Mouse (Mus musculus) splenic B cell, adult 2 months (primary cell): ENCODE measurements around the gene Tdgf1.
A peak's percentile ranks its signal among the peaks of the same experiment; 100 is the strongest.

ENCODE experiments used
- DNase-seq: peaks from one replicate; pipeline ENCODE4 v3.0.0-alpha.2; 2011; ENCODE audit warnings: low read depth, low spot score
- H3K27me3 ChIP-seq: 2 replicates; pipeline ENCODE4 v1.6.1; 2012; ENCODE audit warnings: mild to moderate bottlenecking, low read length, moderate library complexity, mixed read lengths; ENCODE audit not compliant: control insufficient read depth, poor library complexity, insufficient read depth, severe bottlenecking
- H3K36me3 ChIP-seq: 2 replicates; pipeline ENCODE4 v1.6.1; 2012; ENCODE audit warnings: mild to moderate bottlenecking, low read length, moderate library complexity, mixed read lengths; ENCODE audit not compliant: control insufficient read depth, poor library complexity, insufficient read depth, severe bottlenecking

Tdgf1 gene

GRCm38 (mm10) chr9:110908631-110909016 is 37.3 kb downstream of the Tdgf1 start:
- no peak for DNase-seq
- H3K36me3 ChIP-seq: no peaks in the 10 kb centered on the region
- H3K27me3 ChIP-seq: no peaks in the 10 kb centered on the region

DNA sequence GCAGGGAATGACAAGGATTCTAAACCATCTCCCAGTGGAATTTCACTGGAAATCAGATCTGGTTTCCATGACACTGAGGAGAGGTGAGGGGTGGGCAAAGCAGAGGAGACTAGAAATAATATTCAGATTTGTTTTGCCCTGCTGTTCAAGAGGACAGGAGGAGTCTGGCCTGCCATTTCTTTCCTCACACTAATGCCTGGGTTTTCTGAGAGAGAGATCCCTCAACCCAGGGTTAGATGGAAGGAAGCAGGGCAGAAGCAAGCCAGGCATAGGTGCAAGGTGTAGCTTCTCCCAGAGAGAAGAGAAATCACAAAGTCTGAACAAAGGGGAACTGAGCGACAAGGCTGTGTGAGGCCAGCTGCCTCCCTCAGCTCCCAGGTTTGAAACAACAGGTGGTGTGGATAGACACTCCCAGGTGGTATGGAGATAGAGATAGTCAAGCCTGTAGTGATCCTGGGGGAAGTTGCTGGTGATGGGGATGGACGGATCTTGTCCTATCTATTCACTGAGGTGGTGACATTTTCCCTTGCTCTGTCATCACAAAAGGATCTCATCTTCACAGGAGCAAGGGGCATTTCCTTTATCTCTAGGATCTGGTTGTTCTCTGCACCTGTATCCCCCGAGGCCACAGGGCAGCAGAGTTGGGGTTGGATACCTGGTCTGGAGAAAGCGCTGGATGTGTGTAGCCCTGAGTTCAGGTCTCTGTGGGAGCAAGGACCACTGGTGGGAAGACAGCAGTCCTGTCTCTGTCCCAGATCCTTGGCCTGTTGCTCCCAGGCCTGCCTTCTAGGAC is 37.9 kb downstream of the Tdgf1 start:
- H3K27me3 ChIP-seq: no peaks in the 10 kb centered on the region

GRCm38 (mm10) chr9:110907201-110907837 is 38.6 kb downstream of the Tdgf1 start:
- no peaks in the 10 kb centered on the region for H3K27me3 ChIP-seq
- DNase-seq: no peak
- H3K36me3 ChIP-seq: no peaks in the 10 kb centered on the region

More for the DNA sequence above, 37.9 kb downstream of the Tdgf1 start:
- H3K36me3 ChIP-seq: no peaks in the 10 kb centered on the region
- no peak for DNase-seq

DNA sequence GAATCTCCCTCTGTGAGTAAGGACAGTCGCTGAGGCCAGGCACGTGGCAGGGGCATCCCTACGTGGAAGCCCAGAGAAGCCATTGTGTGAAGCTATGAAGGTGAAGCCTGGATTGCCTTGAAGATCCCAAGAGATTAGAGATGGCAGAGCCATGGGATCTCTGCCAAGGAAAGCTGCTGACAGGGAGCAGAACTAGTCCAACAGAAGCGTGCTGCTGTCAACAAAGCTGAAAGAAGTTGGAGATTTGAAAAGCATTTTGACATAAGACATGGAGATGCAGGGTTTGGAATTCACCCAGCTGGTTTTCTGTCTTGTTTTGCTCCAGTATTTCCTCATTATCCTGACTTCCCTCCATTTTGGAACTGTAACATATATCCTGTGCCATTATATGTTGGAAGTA is 43.7 kb downstream of the Tdgf1 start:
- no peak for DNase-seq
- Histone ChIP-seq H3K27me3 (no peaks in the 10 kb centered on the region), H3K36me3 (no peaks in the 10 kb centered on the region)

- no peak for DNase-seq
- no peaks in the 10 kb centered on the region for H3K27me3 ChIP-seq
- H3K36me3 ChIP-seq: no peaks in the 10 kb centered on the region
Measured at GRCm38 (mm10) chr9:110901204-110901603, 44.8 kb downstream of the Tdgf1 start.

- H3K27me3 ChIP-seq: no peaks in the 10 kb centered on the region
- DNase-seq: no peak
- no peaks in the 10 kb centered on the region for H3K36me3 ChIP-seq
Measured at GRCm38 (mm10) chr9:110899451-110900008, 46.4 kb downstream of the Tdgf1 start.

DNA sequence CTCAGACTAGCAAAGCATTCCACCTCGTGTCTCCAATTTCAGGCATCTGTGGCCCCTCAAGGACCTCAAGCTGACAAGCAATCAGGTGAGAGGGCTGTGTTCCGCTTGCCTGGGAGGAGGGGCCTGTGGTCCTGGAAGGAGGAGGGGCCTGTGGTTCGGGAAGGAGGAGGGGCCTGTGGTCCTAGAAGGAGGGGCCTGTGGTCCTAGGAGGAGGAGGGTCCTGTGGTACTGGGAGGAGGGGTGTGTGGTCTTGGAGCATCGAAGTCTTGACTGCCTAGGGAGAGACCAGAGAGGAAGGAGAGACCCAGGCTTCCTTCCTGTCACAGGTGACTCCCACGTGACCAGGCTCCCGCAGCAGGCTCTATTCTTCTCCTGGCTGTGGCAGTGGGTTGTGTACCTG is 49.4 kb downstream of the Tdgf1 start:
- peak; percentile 5 for DNase-seq
- no peaks in the 10 kb centered on the region for H3K27me3 ChIP-seq
- no peaks in the 10 kb centered on the region for H3K36me3 ChIP-seq

DNA sequence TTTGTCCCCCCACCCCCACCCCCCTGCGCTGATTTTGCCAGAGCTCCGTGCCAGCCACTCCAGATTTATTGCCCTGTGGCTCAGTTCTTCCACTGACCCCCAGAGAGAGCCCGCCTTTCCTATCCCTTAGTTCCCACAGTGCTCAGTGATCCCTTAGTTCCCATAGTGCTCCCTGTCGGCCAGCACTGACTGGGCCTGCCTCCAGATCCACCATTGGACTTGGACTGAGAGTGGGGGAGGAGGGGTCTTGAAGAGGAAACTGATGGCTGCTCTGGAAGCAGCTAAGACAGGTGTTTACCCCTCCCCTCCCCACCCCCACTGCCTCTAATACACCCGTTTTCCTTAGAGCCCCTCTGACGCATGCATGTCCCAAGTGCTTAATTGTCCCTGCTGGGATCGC is 50.0 kb downstream of the Tdgf1 start:
- H3K36me3 ChIP-seq: no peaks in the 10 kb centered on the region
- H3K27me3 ChIP-seq: no peaks in the 10 kb centered on the region
- no peak for DNase-seq

DNA sequence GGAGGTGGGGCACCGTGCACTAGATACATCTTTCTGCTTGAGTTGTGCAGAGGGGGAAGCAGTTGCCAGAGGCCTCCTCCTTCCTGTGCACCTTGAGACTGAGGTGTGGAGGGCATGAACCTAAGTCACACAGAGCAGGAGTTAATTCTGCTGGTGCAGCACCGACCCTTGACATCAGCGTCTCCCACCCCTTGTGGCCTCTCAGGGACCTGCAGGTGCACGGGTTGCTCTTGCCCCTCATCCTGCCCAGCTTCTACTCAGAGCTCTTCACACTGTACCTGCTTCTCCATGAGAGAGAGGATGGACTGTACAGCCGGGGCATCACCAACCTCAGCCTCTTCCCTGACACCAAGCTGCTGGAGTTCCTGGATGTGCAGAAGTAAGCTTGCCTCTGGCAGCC is 50.5 kb downstream of the Tdgf1 start:
- DNase-seq: no peak
- no peaks in the 10 kb centered on the region for H3K27me3 ChIP-seq
- no peaks in the 10 kb centered on the region for H3K36me3 ChIP-seq

GRCm38 (mm10) chr9:110893429-110893828 is 52.5 kb downstream of the Tdgf1 start:
- H3K27me3 ChIP-seq: no peaks in the 10 kb centered on the region
- no peak for DNase-seq
- no peaks in the 10 kb centered on the region for H3K36me3 ChIP-seq

DNA sequence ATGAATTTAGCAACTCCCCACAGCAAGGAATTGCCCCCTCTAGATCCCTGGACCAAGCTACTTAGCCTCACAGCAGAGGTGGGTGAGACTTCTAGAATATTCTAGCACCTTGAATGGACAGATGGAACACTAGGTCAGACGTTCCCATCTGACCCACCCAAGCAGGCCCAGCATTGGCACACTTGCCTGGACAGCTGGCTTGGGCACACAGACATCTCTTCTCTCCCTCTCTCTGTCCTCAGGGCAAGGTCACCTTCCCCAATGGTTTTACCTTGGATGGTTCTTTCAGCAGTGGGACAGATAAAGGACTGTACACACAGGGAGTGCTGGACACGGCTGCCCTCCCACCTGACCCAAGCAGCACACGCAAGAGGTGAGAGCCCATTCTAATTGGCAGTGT is 53.4 kb downstream of the Tdgf1 start:
- H3K36me3 ChIP-seq: no peaks in the 10 kb centered on the region
- no peak for DNase-seq
- no peaks in the 10 kb centered on the region for H3K27me3 ChIP-seq

- Histone ChIP-seq H3K36me3 (no peaks in the 10 kb centered on the region), H3K27me3 (no peaks in the 10 kb centered on the region)
- DNase-seq: no peak
Measured at GRCm38 (mm10) chr9:110891077-110891828, 54.7 kb downstream of the Tdgf1 start.

GRCm38 (mm10) chr9:110890026-110890783 is 55.8 kb downstream of the Tdgf1 start:
- DNase-seq: no peak
- no peaks in the 10 kb centered on the region for H3K27me3 ChIP-seq
- no peaks in the 10 kb centered on the region for H3K36me3 ChIP-seq
